Mouse (Mus musculus) c-Kit-positive CD71-negative TER-119-negative erythroid progenitor cells, embryonic 14.5 days (primary cell): Measurements from ENCODE around the gene Srsf7.
"Not testable (repeated sequence)": the region's sequence is repeated elsewhere in the genome, so short reads cannot be mapped to it uniquely, and the experiment has no call there.

Experiments
- DNase-seq: peaks from one replicate; pipeline ENCODE4 v3.0.0-alpha.2; 2013; ENCODE audit warnings: low read depth

Srsf7 gene

DNA sequence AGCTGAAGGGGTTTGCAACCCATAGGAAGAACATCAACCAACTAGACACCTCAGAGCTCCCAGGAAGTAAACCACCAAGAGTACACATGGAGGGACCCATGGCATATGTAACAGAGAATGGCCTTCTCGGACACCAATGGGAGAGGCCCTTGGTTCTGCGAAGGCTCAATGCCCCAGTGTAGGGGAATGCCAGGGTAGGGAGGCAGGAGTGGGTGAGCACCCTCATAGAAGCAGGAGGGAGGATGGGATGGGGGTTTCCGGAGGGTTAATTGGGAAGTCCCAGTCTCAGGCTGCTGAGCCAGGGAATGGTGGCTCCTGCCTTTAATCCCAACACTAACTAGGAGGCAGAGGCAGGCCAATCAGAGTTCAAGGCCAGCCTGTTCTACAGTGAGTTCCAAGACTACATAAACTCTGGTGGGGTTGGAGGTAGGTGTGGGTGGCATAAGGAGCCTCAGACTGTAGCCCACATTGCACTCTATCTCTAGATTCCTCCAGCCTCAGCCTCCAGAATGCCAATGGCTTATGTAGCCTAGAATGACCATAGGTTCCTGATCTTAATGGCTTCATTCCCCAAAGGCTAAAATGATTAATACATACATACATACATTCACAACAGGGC lies 7.8 kb downstream of the Srsf7 start:
- no peak for DNase-seq

DNA sequence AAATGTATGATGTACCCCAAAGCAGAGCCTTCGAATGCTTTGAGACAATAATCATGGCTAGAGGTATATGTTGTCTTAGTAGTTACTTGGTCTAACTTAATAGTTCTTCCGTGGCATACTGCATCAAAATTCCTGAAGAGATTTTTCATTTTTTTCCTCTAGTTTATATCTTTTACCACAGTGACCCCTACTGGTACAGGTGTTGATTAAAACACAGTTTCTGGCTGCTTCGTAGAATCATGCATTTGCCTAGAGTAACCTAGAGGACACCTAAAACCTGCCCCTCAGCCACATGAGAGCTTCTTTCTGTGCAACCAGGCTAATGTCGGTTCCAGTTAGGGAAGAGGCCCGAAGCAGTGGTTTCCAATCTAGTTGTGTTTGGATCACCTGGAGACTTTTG lies 14.0 kb downstream of the Srsf7 start:
- no peak for DNase-seq

DNA sequence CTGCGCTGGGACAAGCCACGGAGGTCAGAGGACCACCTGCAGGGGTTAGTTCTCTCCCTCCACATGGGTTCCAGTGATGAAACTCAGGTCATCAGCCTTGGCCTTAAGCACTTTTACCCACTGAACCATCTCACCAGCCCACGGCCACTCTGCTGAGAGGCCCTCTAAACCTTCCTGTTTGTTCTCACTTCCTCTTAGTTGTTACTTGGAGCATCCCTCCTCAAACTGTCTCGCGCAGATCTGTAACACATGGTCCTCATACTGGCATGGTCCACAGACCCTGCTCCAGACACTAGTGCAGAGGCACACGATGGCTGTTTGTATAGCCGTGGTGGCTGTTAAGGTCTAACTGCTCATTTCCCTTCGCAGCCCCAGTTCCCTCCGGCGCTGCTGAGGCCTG lies 23.5 kb downstream of the Srsf7 start:
- DNase-seq, result no peak

DNA sequence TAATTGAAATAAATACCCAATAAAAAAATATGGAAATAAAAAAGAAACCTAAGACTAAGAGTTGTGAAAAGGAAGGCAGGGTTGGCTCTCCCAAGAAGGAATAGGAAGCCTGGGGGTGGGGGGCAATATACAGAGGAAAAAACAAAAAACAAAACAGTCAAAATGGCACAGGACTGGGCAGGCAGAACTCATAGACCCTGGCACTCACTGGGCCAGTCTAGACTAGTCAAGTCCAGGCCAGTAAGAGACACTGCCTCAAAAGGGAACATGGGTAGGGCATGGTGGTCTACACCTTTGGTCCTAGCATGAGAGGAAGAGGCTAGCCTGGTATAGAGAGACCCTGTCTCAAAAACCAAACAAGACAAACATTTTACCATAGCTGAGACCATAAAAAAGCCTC lies 26.6 kb downstream of the Srsf7 start:
- DNase-seq, result no peak

DNA sequence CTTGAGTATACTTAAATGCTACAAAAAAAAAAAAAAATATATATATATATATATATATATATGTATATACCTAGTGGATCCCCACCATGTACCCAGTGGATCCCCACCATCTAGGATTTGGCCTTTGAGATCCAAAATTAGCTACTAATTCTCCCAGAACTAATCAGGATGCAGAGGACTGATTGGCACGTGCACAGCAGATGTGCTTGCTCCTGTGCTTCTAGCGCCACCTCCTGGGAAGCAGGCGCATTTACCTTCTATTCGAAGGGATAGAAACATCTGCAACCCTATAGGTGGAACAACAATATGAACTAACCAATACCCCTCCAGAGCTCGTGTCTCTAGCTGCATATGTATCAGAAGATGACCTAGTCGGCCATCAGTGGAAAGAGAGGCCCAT lies 27.1 kb downstream of the Srsf7 start:
- peak; percentile 53 for DNase-seq

DNA sequence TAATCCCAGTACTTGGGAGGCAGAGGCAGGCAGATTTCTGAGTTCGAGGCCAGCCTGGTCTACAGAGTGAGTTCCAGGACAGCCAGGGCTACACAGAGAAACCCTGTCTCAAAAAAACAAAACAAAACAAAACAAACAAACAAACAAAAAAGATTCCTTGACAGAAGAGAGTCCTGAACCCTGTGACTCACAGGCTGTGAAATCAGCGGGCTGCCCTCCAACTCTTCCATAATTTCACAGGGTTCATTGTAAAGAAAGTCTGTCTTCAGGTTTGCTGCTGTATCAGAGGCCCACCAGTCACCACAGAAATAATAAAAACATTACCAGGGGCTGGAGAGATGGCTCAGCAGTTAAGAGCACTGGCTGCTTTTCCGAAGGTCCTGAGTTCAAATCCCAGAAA lies 28.3 kb downstream of the Srsf7 start:
- DNase-seq, result not testable (repeated sequence)

DNA sequence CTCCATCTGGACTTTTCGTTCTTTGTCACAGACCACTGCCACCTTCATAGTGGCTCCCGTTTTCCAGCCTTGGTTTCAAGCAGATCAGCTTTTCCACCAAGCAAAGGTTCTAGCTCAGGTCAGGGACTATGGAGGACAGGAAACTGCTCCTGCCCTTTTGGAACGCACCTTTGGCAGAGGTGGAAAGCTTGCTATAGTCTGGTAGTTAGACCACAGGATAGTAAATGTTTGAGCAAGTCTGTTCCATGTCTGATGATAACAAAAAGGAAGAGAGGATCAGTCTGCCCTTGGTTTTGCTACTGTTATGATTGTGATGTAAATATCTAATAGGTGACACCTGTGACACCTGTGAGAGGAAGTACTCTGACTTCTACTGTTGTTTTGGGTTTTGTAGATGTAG lies 31.1 kb downstream of the Srsf7 start:
- no peak for DNase-seq

DNA sequence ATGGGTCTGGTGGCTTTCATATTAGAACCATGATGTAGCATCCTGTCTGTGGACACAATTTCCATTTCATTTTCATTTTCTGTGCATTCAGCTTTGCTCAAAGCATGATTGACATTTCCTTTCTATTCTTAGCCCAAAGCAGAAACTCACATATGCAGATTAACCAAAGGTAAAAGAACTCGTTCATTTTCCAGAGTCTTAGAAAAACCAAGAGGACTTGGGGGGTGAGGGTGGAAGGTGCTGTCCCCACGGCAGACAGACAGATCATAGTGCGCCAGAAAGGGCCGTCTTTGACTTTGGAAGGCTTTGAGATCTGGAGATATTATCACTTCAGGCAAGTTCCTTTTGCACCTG lies 31.7 kb downstream of the Srsf7 start:
- DNase-seq, result no peak

GRCm38 (mm10) chr17:80174699-80175385 lies 32.3 kb downstream of the Srsf7 start:
- no peak for DNase-seq

GRCm38 (mm10) chr17:80174146-80174545 lies 33.0 kb downstream of the Srsf7 start:
- no peak for DNase-seq

GRCm38 (mm10) chr17:80173708-80174107 lies 33.4 kb downstream of the Srsf7 start:
- no peak for DNase-seq

DNA sequence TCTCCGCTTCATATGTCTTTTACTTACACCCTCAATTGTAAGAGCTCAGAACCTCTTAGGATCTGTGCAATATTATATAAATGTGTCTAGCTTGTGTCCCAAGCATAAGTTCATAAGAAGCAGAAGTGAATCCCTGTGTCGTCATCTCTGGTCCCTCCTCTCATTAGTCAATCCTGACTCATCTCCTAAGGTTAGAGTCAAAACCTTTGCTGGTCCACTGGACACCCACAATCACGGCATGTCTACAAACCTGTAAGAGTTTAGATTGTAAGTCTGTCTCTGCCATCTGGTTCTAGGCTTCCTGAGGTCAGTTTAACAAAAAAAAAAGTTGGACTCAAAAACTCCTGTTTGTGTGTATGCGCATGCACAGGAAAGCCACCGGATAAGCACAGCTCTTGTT lies 34.3 kb downstream of the Srsf7 start:
- DNase-seq, result peak; percentile 34

DNA sequence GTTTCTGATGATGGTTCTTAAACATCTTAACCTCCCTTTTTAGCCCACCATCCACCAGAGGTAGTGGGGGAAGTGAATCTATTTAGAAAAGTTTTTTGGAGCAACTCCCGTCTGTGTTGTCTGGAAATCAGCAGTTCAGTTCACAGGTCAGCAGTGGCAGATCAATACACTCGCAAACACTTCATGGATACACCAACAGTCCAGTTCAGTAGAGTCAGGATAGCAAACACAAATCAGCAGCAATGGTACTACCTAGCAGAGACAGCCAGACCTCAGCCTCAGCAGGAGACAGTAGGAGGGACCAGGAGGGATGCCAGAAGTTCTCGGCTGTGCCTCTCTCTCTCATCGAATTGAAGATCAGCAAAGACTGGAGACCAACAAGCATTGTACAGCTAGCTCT lies 35.2 kb downstream of the Srsf7 start:
- no peak for DNase-seq

- DNase-seq, result no peak
Measured at GRCm38 (mm10) chr17:80170951-80171350, 36.2 kb downstream of the Srsf7 start.

DNA sequence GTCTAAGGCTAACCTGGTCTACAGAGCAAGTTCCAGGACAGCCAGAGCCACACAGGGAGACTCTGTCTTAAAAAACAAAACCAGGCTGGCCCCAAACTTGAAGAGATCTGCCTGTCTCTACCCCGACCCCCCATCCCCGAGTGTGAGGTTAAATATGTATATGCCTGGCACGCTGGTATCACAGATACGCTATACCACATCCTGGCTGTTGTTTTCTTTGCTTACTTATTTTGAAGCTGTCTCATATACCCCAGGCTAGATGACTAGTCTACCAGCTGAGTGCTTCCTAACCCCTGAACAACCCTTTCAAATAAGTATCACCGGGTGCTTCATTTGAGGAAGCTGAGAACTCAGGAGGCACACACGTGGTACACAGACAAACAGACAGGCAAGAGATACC lies 37.3 kb downstream of the Srsf7 start:
- DNase-seq, result no peak

- DNase-seq, result no peak
Measured at GRCm38 (mm10) chr17:80168425-80169182, 38.5 kb downstream of the Srsf7 start.

GRCm38 (mm10) chr17:80167851-80168251 lies 39.3 kb downstream of the Srsf7 start:
- no peak for DNase-seq

DNA sequence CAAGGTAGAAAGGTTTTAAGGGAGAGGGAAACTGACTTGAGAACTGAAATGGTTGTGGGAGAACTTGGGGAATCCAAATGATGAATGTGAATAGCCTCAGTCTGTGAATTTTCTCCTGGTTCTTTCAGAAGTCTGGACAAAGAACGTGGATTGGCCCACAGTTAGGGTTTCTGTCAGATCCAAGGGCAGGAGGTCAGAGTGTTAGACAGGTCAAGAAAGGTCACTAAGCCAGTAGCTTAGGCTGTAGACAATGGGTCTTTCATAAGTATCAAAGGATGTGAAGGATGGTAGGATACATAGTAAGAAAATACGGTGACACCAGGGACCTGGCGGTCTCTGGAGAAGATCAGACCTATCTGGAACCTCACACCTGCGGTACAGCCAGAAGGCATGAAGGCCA lies 39.7 kb downstream of the Srsf7 start:
- no peak for DNase-seq

DNA sequence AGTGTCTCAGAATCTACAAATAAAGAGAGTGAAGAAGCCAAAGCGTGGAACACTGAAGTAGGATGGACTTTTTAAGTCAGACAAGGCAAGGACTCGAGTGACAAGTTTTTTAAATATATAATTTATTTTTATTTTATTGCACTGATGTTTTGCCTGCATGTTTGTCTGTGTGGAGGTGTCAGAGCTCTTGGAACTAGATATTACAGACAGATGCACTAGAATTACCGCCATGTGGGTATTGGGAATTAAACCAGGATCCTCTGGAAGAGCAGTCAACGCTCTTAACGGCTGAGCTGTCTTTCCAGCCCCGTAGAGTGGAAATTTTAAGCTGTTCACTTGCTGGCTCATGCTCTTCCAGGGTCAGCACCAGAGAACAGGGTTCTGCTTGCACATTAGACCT lies 40.8 kb downstream of the Srsf7 start:
- DNase-seq, result no peak

DNA sequence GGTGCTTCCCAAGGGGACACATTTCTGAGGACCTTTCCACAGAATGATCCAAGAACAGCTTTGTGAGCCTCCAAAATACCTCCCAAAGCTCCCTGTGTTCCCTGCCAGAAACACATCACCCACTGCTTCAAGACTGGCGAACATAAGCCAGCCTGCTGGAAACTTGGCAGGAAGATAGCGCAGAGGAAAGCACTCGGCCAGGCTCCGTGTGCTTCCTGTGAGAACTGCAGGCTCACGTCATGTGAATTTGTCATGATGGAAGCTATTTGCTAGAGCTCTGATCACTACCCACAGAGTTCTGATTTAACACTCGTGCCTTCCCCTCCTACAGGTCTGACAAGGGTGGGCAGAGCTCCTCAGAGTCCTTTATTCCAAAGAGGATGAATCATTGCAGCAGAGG lies 41.4 kb downstream of the Srsf7 start:
- no peak for DNase-seq

DNA sequence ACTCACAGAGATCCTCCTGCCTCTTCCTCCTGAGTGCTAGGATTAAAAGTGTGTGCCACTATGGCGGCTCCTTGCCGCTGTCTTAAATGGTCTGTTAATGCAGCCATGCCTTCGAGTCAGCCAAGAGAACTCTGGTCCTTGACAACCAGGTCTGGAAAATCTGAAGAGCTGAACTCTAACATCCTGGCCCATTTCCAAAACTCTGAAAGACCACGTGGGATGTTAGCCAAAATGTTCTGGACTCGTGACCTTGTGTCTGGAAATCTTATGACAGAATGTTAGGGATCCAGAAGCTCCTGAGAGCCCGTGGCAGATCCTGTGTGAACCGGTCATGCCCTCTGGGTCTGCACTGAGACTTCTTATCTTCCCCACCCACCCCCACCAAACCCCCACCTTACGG lies 43.1 kb downstream of the Srsf7 start:
- no peak for DNase-seq

DNA sequence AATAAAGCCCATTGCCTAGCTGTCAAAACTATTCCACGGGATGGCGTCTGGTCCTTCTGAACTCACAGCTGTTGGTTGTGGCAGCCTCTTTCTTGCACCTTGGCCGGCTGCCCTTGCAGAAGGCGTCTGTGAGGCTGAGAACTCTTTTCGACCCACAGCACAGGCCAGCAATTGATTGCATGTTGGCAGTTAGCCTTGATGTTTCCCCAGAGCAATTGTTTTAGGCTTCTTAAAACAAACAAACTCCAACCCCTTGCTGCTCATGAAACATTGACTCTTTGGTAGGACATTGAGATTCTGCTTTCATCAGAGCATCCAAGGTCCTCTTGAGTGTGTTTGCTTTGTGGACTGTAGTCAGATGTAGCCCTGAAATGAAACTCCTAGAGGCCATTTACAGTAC lies 46.7 kb downstream of the Srsf7 start:
- no peak for DNase-seq

DNA sequence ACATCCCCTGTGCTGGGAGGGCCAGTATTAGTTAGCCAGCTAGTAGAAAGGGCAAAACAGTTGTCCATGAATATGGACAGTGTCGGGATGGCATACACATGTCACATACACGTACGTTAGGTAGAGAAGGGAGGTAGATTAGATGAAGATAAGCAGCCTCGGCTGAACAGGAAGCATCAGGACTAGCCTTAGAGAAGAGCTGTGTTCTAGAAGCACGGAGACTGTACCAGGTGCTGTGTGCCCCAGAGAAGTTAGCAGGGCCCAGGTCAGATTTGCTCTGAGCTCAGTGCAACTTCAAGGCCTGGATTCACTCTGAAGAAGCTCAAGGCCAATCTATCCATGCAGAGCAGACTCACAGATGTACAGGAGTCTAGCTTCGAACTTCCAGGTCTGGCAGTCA lies 49.6 kb downstream of the Srsf7 start:
- no peak for DNase-seq

GRCm38 (mm10) chr17:80156905-80157304 lies 50.2 kb downstream of the Srsf7 start:
- no peak for DNase-seq
